Mouse (Mus musculus) ES-Bruce4 (cell line): ENCODE measurements around the gene Dpagt1. TPM values are rescaled to one million over a fixed set of nuclear protein-coding genes. Genes with fewer than 3 reads are reported as not detected.
"Not testable (repeated sequence)": the region's sequence is repeated elsewhere in the genome, so short reads cannot be mapped to it uniquely, and the experiment has no call there.

Experiments used
- H3K27ac ChIP-seq: 2 replicates; pipeline ENCODE4 v1.5.1; 2012; ENCODE audit warnings: low read length, inconsistent platforms; ENCODE audit not compliant: insufficient read depth
- H3K27me3 ChIP-seq: 2 replicates; pipeline ENCODE4 v1.6.1; 2012; ENCODE audit warnings: mild to moderate bottlenecking, low read length, inconsistent platforms; ENCODE audit not compliant: control insufficient read depth, poor library complexity, insufficient read depth, severe bottlenecking
- H3K36me3 ChIP-seq: 2 replicates; pipeline ENCODE4 v1.6.1; 2012; ENCODE audit warnings: inconsistent platforms, mild to moderate bottlenecking, low read length, moderate library complexity; ENCODE audit not compliant: control insufficient read depth, poor library complexity, insufficient read depth, severe bottlenecking
- H3K4me1 ChIP-seq: one replicate; pipeline ENCODE4 v1.8.1; 2011; ENCODE audit warnings: low read length; ENCODE audit not compliant: control insufficient read depth, insufficient read depth
- H3K4me3 ChIP-seq: 2 replicates; pipeline ENCODE4 v1.5.1; 2011; ENCODE audit warnings: low read depth, mild to moderate bottlenecking, low read length
- H3K9ac ChIP-seq: 2 replicates; pipeline ENCODE4 v1.6.1; 2012; ENCODE audit warnings: low read depth, mild to moderate bottlenecking, inconsistent platforms; ENCODE audit not compliant: poor library complexity, severe bottlenecking
- H3K9me3 ChIP-seq: replicated peaks from 2 replicates; pipeline ENCODE4 v1.6.1; 2012; ENCODE audit warnings: mild to moderate bottlenecking, low read length, inconsistent platforms; ENCODE audit not compliant: control insufficient read depth, poor library complexity, insufficient read depth, severe bottlenecking
- CTCF ChIP-seq: IDR thresholded peaks from one replicate; pipeline ENCODE4 v1.8.1; 2011; ENCODE audit warnings: low read depth, low read length
- EP300 ChIP-seq: IDR thresholded peaks from 2 replicates; pipeline ENCODE4 v1.6.1; 2011; ENCODE audit warnings: low read depth, low read length; ENCODE audit not compliant: insufficient read depth
- POLR2A ChIP-seq: IDR thresholded peaks from one replicate; pipeline ENCODE4 v1.8.1; 2011; ENCODE audit warnings: low read length; ENCODE audit not compliant: insufficient read depth
- polyA plus RNA-seq: library from polyadenylated mRNA; stranded (reverse); fragments of >200 nt; gene quantifications from 2 replicates; pipeline ENCODE4 v1.2.4, GENCODE M21; 2011; ENCODE audit warnings: low read depth; ENCODE audit not compliant: missing spikeins, insufficient read depth, insufficient read length

Dpagt1 gene
- polyA plus RNA-seq, 1 experiment, result 13.7 TPM

DNA sequence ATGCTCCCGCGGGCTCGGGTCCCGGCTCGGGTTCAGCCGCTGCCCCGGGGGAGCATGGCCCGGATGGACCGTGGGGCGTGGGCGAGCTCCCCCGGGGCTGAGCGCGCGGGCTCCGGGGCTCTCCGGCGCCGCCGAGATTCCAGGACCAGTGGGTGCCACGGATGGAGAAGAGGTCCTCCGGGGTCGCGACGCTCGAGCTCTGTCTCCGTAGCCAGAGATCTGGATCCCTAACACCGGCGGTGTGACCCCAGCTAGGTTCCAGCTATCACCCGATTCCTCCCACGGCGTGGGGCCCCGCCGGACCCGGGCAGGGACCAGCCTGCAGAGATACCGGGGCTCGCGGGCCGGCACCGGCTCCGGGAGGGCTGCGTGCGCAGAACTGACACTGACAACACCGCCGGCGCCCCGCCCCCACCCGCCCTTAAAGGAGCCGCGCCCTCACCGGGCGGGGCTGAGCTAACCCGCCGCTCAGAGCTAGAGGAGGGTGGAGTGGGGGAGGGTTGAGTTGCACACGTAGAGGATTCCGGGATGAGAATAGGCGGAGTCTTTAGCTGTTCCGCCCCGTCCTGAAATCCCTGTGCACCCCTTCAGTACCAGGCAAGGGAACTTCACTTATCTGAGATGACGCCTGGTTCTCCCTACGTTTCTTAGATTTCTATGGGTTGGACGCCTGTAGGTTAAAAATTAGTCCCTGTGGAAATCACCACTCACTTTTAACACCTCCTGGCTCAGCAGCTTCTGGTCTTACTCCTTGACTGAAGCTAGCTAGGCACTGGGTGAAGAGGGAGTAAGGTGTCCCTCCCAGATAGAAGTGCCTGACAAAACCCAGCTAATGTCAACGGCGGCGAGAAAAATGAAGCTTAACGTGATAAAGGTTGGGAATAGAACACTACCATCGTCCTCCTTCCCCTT is 5.7 kb upstream of the Dpagt1 start, which contains the start of gene C2cd2l:
Gene C2cd2l, minus strand, starts transcription at position 399 of the 912 bp plus-strand sequence.
- Histone ChIP-seq H3K27ac (no peak within 1 kb of the TSS), H3K9ac (peak within 1 kb of the TSS; percentile 56), H3K4me1 (no peaks in the 10 kb centered on the region), H3K27me3 (no peaks in the 10 kb centered on the region), H3K9me3 (no peaks in the 10 kb centered on the region), H3K4me3 (peak within 1 kb of the TSS; percentile 63), H3K36me3 (no peaks in the 10 kb centered on the region)
- TF ChIP-seq EP300 (peak; percentile 64; the same call in 1 of the 2 replicates), POLR2A (no peak), CTCF (no peak)

DNA sequence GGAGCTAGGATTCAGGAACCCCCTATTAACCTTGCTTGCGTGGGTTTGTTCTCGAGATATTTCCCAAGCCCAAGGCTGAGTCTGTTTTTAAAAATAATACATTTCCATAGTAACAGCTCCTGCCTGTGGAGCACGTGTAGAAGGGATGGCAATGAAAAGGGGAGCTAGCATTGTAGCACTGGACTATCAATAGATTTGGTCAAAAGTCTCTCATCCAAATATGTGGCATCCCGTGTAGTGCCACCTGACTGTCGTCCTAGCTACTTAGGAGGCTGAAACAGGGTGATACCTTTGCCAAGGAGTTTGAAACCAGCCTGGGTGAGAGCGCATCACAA is 5.1 kb upstream of the Dpagt1 start:
- H3K4me1 ChIP-seq, result no peaks in the 10 kb centered on the region
- TF ChIP-seq POLR2A, result no peak
- no peak for TF ChIP-seq EP300
- no peak for TF ChIP-seq CTCF
- no peaks in the 10 kb centered on the region for H3K9me3 ChIP-seq
- H3K27me3 ChIP-seq, result no peaks in the 10 kb centered on the region
- peak overlapping the region; percentile 53 for H3K9ac ChIP-seq
- H3K36me3 ChIP-seq, result no peaks in the 10 kb centered on the region
- peak overlapping the region; percentile 36 for H3K4me3 ChIP-seq
- H3K27ac ChIP-seq, result no peak overlapping the region

DNA sequence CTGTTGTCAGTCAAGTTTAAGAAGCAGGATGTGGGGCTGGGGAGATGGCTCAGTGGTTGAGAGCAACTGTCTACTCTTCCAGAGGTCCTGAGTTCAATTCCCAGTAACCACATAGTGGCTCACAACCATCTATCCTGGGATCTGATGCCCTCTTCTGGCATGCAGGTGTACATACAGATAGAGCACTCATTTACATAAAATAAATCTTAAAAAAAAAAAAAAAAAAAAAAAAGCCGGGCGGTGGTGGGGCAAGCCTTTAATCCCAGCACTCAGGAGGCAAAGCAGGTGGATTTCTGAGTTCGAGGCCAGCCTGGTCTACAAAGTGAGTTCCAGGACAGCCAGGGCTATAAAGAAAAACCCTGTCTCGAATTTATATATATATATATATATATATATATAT is 2.2 kb upstream of the Dpagt1 start:
- H3K27me3 ChIP-seq, H3K9ac ChIP-seq, H3K4me1 ChIP-seq, H3K36me3 ChIP-seq, H3K9me3 ChIP-seq, H3K4me3 ChIP-seq, H3K27ac ChIP-seq: not testable (repeated sequence)

DNA sequence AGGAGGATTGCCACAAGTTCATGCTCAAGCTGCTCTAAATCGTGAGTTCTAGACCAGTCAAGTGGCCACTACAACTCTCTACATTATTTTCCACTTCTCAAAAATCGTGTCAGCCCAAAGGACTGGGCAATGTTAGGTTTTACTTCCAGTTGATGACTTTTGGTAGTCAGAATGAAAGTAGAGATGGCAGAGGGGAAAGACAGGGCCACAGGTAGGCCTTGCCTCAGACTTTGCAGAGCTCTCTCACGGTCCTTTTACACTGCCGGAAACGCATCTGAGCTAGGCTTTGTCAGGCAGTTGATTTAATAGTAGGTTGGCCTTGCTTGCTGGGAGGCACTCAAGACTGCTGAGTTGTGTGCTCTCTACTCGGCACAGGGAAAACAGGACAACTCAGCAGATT is 1.7 kb upstream of the Dpagt1 start:
- TF ChIP-seq CTCF (no peak), POLR2A (no peak), EP300 (no peak)
- no peaks in the 10 kb centered on the region for H3K27me3 ChIP-seq
- no peak overlapping the region for H3K27ac ChIP-seq
- no peaks in the 10 kb centered on the region for H3K4me1 ChIP-seq
- no peaks in the 10 kb centered on the region for H3K9me3 ChIP-seq
- no peak overlapping the region for H3K4me3 ChIP-seq
- H3K36me3 ChIP-seq, result no peaks in the 10 kb centered on the region
- no peak overlapping the region for H3K9ac ChIP-seq

DNA sequence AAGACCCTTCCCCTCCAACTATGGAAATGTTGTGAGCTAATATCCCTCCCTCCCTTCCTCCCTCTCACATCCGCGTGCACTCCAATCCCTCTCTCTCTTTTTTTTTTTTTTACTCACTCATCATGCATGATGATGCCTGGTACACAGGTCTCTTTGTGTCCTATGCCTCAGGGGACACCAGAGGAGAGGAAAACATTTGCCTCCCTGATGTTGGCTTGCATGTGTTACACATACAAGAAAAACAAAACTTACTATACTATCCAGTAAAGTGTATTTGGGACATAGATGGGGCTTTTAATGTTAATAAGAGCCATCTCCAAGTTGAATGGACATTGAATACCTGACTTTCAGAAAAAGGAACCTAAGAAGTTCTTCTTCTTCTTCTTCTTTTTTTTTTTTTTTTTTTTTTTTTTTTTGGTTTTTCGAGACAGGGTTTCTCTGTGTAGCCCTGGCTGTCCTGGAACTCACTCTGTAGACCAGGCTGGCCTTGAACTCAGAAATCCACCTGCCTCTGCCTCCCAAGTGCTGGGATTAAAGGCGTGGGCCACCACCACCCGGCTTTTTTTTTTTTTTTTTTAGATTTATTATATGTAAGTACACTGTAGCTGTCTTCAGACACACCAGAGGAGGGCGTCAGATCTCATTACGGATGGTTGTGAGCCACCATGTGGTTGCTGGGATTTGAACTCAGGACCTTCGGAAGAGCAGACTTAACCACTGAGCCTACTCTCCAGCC is 619 bp upstream of the Dpagt1 start:
- Histone ChIP-seq H3K27ac (0 out of 2 replicates have a peak overlapping the region, but pooled peaks have one; percentile 31), H3K9ac (peak overlapping the region; percentile 79; the same call in 1 of the 2 replicates)
- H3K4me3 ChIP-seq, H3K4me1 ChIP-seq, H3K9me3 ChIP-seq, H3K36me3 ChIP-seq, H3K27me3 ChIP-seq: not testable (repeated sequence)

DNA sequence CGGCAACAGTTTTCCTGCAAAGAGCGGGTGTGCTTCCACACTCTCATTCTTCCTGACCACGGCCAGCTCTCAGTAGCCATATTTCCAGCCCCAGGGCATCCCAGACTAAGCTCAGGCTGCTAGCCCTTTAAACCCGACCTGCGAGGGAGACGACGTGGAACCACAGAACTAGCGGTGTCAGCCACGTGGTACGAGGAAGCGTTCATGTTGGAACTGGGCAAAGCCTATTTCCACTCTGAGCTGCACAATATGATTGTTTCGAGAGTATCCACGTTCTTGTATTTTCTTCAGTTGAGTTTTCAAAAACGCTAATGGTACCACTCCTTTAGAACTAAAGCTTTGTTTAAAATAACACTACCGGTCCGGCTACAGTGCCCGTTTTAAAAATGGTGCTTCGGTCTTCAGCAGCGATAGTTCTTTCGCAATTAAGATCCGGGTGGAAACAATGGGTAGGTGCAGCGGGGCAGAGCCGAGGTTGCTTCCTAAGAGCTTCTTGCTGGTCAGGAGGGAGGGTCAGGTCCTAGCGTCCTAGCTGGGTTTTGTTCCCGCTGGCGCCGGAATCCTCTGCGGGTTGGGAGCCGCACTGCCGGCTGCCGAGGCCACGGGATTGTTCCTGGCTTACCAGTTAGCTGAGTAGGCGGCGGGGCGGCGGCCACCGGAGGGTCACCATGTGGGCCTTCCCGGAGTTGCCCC is 698 bp downstream of the Dpagt1 start:
- TF ChIP-seq CTCF (no peak), EP300 (no peak), POLR2A (no peak)
- peak overlapping the region; percentile 31 for H3K27ac ChIP-seq
- no peaks in the 10 kb centered on the region for H3K9me3 ChIP-seq
- peak overlapping the region; percentile 79 for H3K9ac ChIP-seq
- H3K4me1 ChIP-seq, result no peaks in the 10 kb centered on the region
- H3K4me3 ChIP-seq, result peak overlapping the region; percentile 72
- H3K27me3 ChIP-seq, result no peaks in the 10 kb centered on the region
- peaks cover 3% of the 10 kb centered on the region; the same call in 1 of the 2 replicates for H3K36me3 ChIP-seq
